Comparison of ENCODE assay signal across 9 mouse cellular contexts in the genomic region with DNA sequence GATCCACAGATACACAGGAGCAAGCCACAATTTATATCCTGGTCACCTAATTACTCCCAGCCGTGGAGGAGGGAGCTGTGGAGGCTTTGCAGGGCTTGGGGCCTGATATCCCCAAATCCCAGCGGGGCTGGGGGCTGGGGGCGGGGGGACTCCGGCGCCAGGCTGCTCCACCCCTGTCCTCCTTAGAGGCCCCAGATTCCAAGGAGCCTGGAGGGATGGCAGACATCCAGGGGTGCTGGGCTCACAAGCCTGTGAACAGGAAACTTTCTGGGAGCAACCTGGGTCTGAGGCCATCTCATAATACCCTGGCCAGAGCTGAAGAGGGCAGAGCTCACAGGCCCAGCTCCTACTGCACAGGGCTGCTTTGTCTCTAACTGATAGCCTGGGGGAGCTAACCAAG. TPM values are rescaled to one million over a fixed set of nuclear protein-coding genes. Genes with fewer than 3 reads are reported as not detected.
DNase-seq lines count a peak whose midpoint lies in the region; ATAC-seq lines count a peak whose summit lies in the region.
"Had no signal": no experiment of that assay in that cellular context is flagged by ENCODE, and none has a peak within 500 bp of the region (broad histone marks: within the 10 kb centered on the region; RNA-seq: fewer than 3 reads in every experiment).

No protein-coding gene starts in this region.

- H3K36me3 ChIP-seq in kidney, embryonic 15.5 days: no peaks in the 10 kb centered on the region
- H3K36me3 ChIP-seq in forebrain, embryonic 12.5 days (replicated peaks): no peaks in the 10 kb centered on the region
- no peaks in the 10 kb centered on the region for H3K36me3 ChIP-seq in midbrain, embryonic 12.5 days

- peaks cover 7% of the 10 kb centered on the region; the same call in 1 of the 2 replicates for H3K27me3 ChIP-seq in kidney, embryonic 15.5 days
- H3K27me3 ChIP-seq in forebrain, embryonic 12.5 days: peaks cover 35% of the 10 kb centered on the region
- peaks cover 51% of the 10 kb centered on the region for H3K27me3 ChIP-seq in midbrain, embryonic 12.5 days

- WGBS in kidney, embryonic 15.5 days: 44% methylated on average over 5 of the region's 5 CpGs
- WGBS in forebrain, embryonic 12.5 days: 46% methylated on average over 5 of the region's 5 CpGs
- 47% methylated on average over 5 of the region's 5 CpGs for WGBS in midbrain, embryonic 12.5 days

- H3K4me1 ChIP-seq in kidney, embryonic 15.5 days: peaks cover 80% of the 10 kb centered on the region
- peaks cover 70% of the 10 kb centered on the region for H3K4me1 ChIP-seq in forebrain, embryonic 12.5 days
- H3K4me1 ChIP-seq in midbrain, embryonic 12.5 days: peaks cover 68% of the 10 kb centered on the region

- no peaks in the 10 kb centered on the region for H3K9me3 ChIP-seq in kidney, embryonic 15.5 days (replicated peaks)
- no peaks in the 10 kb centered on the region for H3K9me3 ChIP-seq in forebrain, embryonic 12.5 days
- H3K9me3 ChIP-seq in midbrain, embryonic 12.5 days: no peaks in the 10 kb centered on the region

- no peak overlapping the region for H3K4me3 ChIP-seq in kidney, embryonic 15.5 days (replicated peaks)
- H3K4me3 ChIP-seq in forebrain, embryonic 12.5 days (replicated peaks): no peak overlapping the region
- no peak overlapping the region for H3K4me3 ChIP-seq in midbrain, embryonic 12.5 days

- ATAC-seq in kidney, embryonic 15.5 days (replicated peaks; ENCODE audit: low FRiP score): no peak
- no peak for ATAC-seq in forebrain, embryonic 12.5 days (ENCODE audit: low FRiP score)
- ATAC-seq in midbrain, embryonic 12.5 days (ENCODE audit: low FRiP score, low read depth): no peak
- ATAC-seq in erythroblast, adult 5-6 weeks (replicated peaks; ENCODE audit: low FRiP score, poor library complexity, severe bottlenecking): no peak

- no peak overlapping the region for H3K9ac ChIP-seq in kidney, embryonic 15.5 days
- H3K9ac ChIP-seq in forebrain, embryonic 12.5 days: no peak overlapping the region
- peak overlapping the region; percentile 28; the same call in 1 of the 2 replicates for H3K9ac ChIP-seq in midbrain, embryonic 12.5 days (replicated peaks)

- peak; percentile 49 for DNase-seq in embryo, embryonic 10 days (ENCODE audit: low spot score)
- no peak for DNase-seq in embryo, embryonic 9.5 days (ENCODE audit: extremely low spot score)
- no peak for DNase-seq in kidney, postnatal 25 days
- DNase-seq in ovary, adult 18-20 months (ENCODE audit: low spot score): no peak
- DNase-seq: spleen, adult 18-20 months had no signal

- peak overlapping the region; percentile 23; the same call in 1 of the 2 replicates for H3K27ac ChIP-seq in kidney, embryonic 15.5 days
- peak overlapping the region; percentile 79 for H3K27ac ChIP-seq in forebrain, embryonic 12.5 days
- peak overlapping the region; percentile 35 for H3K27ac ChIP-seq in midbrain, embryonic 12.5 days (replicated peaks)

- no peak overlapping the region for H3K4me2 ChIP-seq in kidney, embryonic 15.5 days
- H3K4me2 ChIP-seq in forebrain, embryonic 12.5 days: no peak overlapping the region
- H3K4me2 ChIP-seq in midbrain, embryonic 12.5 days (replicated peaks): no peak overlapping the region

RNA-seq across cellular contexts. Expression of a gene that starts 54.2 kb away (rescaled TPM):
- 8.3 and 10.0 TPM in 2 replicates for polyA plus RNA-seq in kidney, embryonic 15.5 days (2015; fragmentation: Nextera tagmentation; extraction: Ambion mirVana)
- 20.4 and 27.0 TPM in 2 replicates for polyA plus RNA-seq in forebrain, embryonic 12.5 days (2016; fragmentation: Nextera tagmentation; extraction: Ambion mirVana)
- 26.5 and 28.8 TPM in 2 replicates for polyA plus RNA-seq in midbrain, embryonic 12.5 days (2016; fragmentation: Nextera tagmentation; extraction: Ambion mirVana)
- 23.2 and 30.0 TPM in 2 replicates for total RNA-seq in erythroblast, adult 5-6 weeks (2015; ENCODE audit: low replicate concordance)
- 37.8 and 38.3 TPM in 2 replicates for total RNA-seq in erythroblast, adult 5-6 weeks (2017; ENCODE audit: low replicate concordance)

Comparison
In these comparisons a context has a peak if more than half of its experiments do, and no peak if none do; other contexts are left out.
1. H3K27ac ChIP-seq: peak in every context shown above with its lines; median percentile 79 in forebrain, embryonic 12.5 days; 35 in midbrain, embryonic 12.5 days; 23 in kidney, embryonic 15.5 days.